Mouse (Mus musculus) heart, embryonic 13.5 days (tissue): ENCODE measurements around the gene Mob4. TPM values are rescaled to one million over a fixed set of nuclear protein-coding genes. Genes with fewer than 3 reads are reported as not detected.
A peak's percentile ranks its signal among the peaks of the same experiment; 100 is the strongest.

Source experiments
- ATAC-seq: fragments of 200-750 bp; cut with Nextera tagmentation; 2 replicates; pipeline ENCODE4 v1.8.0; 2017; ENCODE audit warnings: moderate TSS enrichment; ENCODE audit not compliant: insufficient number of reproducible peaks, low FRiP score, low TSS enrichment; ENCODE audit errors: extremely low read depth
- H3K27ac ChIP-seq: fragments of 300-500 bp; sonication (generic); replicated peaks from 2 replicates; pipeline ENCODE4 v1.5.1; 2015; ENCODE audit warnings: moderate library complexity, mild to moderate bottlenecking, inconsistent platforms
- H3K27me3 ChIP-seq: fragments of 300-500 bp; sonication (generic); replicated peaks from 2 replicates; pipeline ENCODE4 v1.6.1; 2015; ENCODE audit warnings: mild to moderate bottlenecking, inconsistent platforms
- H3K36me3 ChIP-seq: fragments of 300-500 bp; sonication (generic); 2 replicates; pipeline ENCODE4 v1.6.1; 2015; ENCODE audit warnings: mild to moderate bottlenecking, inconsistent platforms
- H3K4me1 ChIP-seq: fragments of 300-500 bp; sonication (generic); 2 replicates; pipeline ENCODE4 v1.6.1; 2015; ENCODE audit warnings: inconsistent platforms
- H3K4me2 ChIP-seq: fragments of 300-500 bp; sonication (generic); 2 replicates; pipeline ENCODE4 v1.6.1; 2015; ENCODE audit warnings: inconsistent platforms, mild to moderate bottlenecking, moderate library complexity
- H3K4me3 ChIP-seq: fragments of 300-500 bp; sonication (generic); 2 replicates; pipeline ENCODE4 v1.5.1; 2015; ENCODE audit warnings: moderate library complexity, mild to moderate bottlenecking, inconsistent platforms
- H3K9ac ChIP-seq: fragments of 300-500 bp; sonication (generic); 2 replicates; pipeline ENCODE4 v1.6.1; 2015; ENCODE audit warnings: inconsistent platforms, mild to moderate bottlenecking, moderate library complexity
- H3K9me3 ChIP-seq: fragments of 300-500 bp; sonication (generic); 2 replicates; pipeline ENCODE4 v1.6.1; 2016; ENCODE audit warnings: inconsistent platforms
- WGBS: fragments of 180-500 bp; shearing (Covaris S2); methylation state at CpG from one replicate; pipeline ENCODE4 v1.1.7; 2015; ENCODE audit warnings: mixed read lengths; 5-methylcytosine and 5-hydroxymethylcytosine counted together
- polyA plus RNA-seq: library from polyadenylated mRNA; unstranded; fragments of >200 nt; fragmentation: Nextera tagmentation; extraction: Ambion mirVana; gene quantifications from 2 replicates; pipeline ENCODE4 v1.2.1, GENCODE M21; 2015

The Mob4 gene
- polyA plus RNA-seq, 1 experiment from 2014 or later = 95.9 TPM

- ATAC-seq = no peak
- no peaks in the 10 kb centered on the region for H3K36me3 ChIP-seq
- peak overlapping the region; percentile 40 for H3K4me3 ChIP-seq
- no peaks in the 10 kb centered on the region for H3K9me3 ChIP-seq
- peak overlapping the region; percentile 55 for H3K27ac ChIP-seq
- H3K9ac ChIP-seq = peak overlapping the region; percentile 68
- peak overlapping the region; percentile 63 for H3K4me2 ChIP-seq
- peaks cover 40% of the 10 kb centered on the region for H3K4me1 ChIP-seq
- WGBS = 18% methylated on average over 8 of the region's 8 CpGs
- no peaks in the 10 kb centered on the region for H3K27me3 ChIP-seq
These were observed 61.0 kb downstream of the Mob4 start for GRCm38 (mm10) chr1:55192015-55192414.

GRCm38 (mm10) chr1:55192824-55193223 is 61.8 kb downstream of the Mob4 start:
- 0 out of 2 replicates have a peak overlapping the region, but pooled peaks have one; percentile 30 for H3K9ac ChIP-seq
- no peak overlapping the region for H3K4me2 ChIP-seq
- H3K27me3 ChIP-seq = no peaks in the 10 kb centered on the region
- no peak overlapping the region for H3K4me3 ChIP-seq
- H3K36me3 ChIP-seq = no peaks in the 10 kb centered on the region
- WGBS = 41% methylated on average over 3 of the region's 3 CpGs
- peaks cover 40% of the 10 kb centered on the region for H3K4me1 ChIP-seq
- no peaks in the 10 kb centered on the region for H3K9me3 ChIP-seq
- H3K27ac ChIP-seq = peak overlapping the region; percentile 79
- no peak for ATAC-seq

- Histone ChIP-seq H3K9me3 (no peaks in the 10 kb centered on the region), H3K27ac (peak overlapping the region; percentile 79), H3K36me3 (no peaks in the 10 kb centered on the region), H3K4me2 (no peak overlapping the region), H3K27me3 (no peaks in the 10 kb centered on the region), H3K9ac (0 out of 2 replicates have a peak overlapping the region, but pooled peaks have one; percentile 30), H3K4me3 (no peak overlapping the region), H3K4me1 (peaks cover 40% of the 10 kb centered on the region)
- ATAC-seq = peak; percentile 65
- 29% methylated on average over 2 of the region's 2 CpGs for WGBS
These were observed 62.3 kb downstream of the Mob4 start for GRCm38 (mm10) chr1:55193316-55193715.

- Histone ChIP-seq H3K9me3 (no peaks in the 10 kb centered on the region), H3K9ac (no peak overlapping the region), H3K27me3 (no peaks in the 10 kb centered on the region), H3K4me1 (peaks cover 40% of the 10 kb centered on the region), H3K4me3 (no peak overlapping the region), H3K36me3 (no peaks in the 10 kb centered on the region), H3K4me2 (no peak overlapping the region), H3K27ac (peak overlapping the region; percentile 79)
- 61% methylated on average over 19 of the region's 19 CpGs for WGBS
- ATAC-seq = no peak
These were observed 63.3 kb downstream of the Mob4 start for GRCm38 (mm10) chr1:55194064-55194915.

- no peak overlapping the region for H3K9ac ChIP-seq
- 75% methylated on average over 4 of the region's 4 CpGs for WGBS
- H3K4me2 ChIP-seq = no peak overlapping the region
- no peak overlapping the region for H3K27ac ChIP-seq
- ATAC-seq = no peak
- no peaks in the 10 kb centered on the region for H3K9me3 ChIP-seq
- H3K36me3 ChIP-seq = no peaks in the 10 kb centered on the region
- no peak overlapping the region for H3K4me3 ChIP-seq
- H3K27me3 ChIP-seq = no peaks in the 10 kb centered on the region
- peaks cover 40% of the 10 kb centered on the region for H3K4me1 ChIP-seq
These were observed 64.0 kb downstream of the Mob4 start for GRCm38 (mm10) chr1:55195021-55195420.

GRCm38 (mm10) chr1:55196327-55197003 is 65.4 kb downstream of the Mob4 start:
- H3K36me3 ChIP-seq = no peaks in the 10 kb centered on the region
- ATAC-seq = no peak
- no peak overlapping the region for H3K4me2 ChIP-seq
- no peaks in the 10 kb centered on the region for H3K27me3 ChIP-seq
- H3K27ac ChIP-seq = peak overlapping the region; percentile 42; the same call in 1 of the 2 replicates
- no peak overlapping the region for H3K9ac ChIP-seq
- 51% methylated on average over 6 of the region's 6 CpGs for WGBS
- peaks cover 46% of the 10 kb centered on the region for H3K4me1 ChIP-seq
- no peaks in the 10 kb centered on the region for H3K9me3 ChIP-seq
- no peak overlapping the region for H3K4me3 ChIP-seq

GRCm38 (mm10) chr1:55198719-55199118 is 67.7 kb downstream of the Mob4 start:
- ATAC-seq = no peak
- H3K9ac ChIP-seq = no peak overlapping the region
- no peaks in the 10 kb centered on the region for H3K9me3 ChIP-seq
- H3K4me2 ChIP-seq = no peak overlapping the region
- 30% methylated on average over 3 of the region's 3 CpGs for WGBS
- peaks cover 37% of the 10 kb centered on the region for H3K4me1 ChIP-seq
- H3K27me3 ChIP-seq = no peaks in the 10 kb centered on the region
- H3K4me3 ChIP-seq = no peak overlapping the region
- H3K36me3 ChIP-seq = peaks cover 3% of the 10 kb centered on the region; the same call in 1 of the 2 replicates
- H3K27ac ChIP-seq = no peak overlapping the region

- Histone ChIP-seq H3K4me1 (peaks cover 18% of the 10 kb centered on the region), H3K4me3 (peak overlapping the region; percentile 1; the same call in 1 of the 2 replicates), H3K9me3 (no peaks in the 10 kb centered on the region), H3K9ac (peak overlapping the region; percentile 37), H3K27me3 (no peaks in the 10 kb centered on the region), H3K36me3 (peaks cover 9% of the 10 kb centered on the region), H3K27ac (peak overlapping the region; percentile 81), H3K4me2 (peak overlapping the region; percentile 48)
- WGBS = 55% methylated on average over 18 of the region's 18 CpGs
- ATAC-seq = peak; percentile 42; the same call in 1 of the 2 replicates
These were observed 71.1 kb downstream of the Mob4 start for GRCm38 (mm10) chr1:55201850-55202752.

Other genes with a start within 250 kb of the Mob4 start
- gene Ankrd44, start 204.8 kb upstream of the Mob4 start, polyA plus RNA-seq = 5.9 and 6.3 TPM in 2 replicates
- gene Sf3b1, start 103.8 kb upstream of the Mob4 start, polyA plus RNA-seq = 172 and 198 TPM in 2 replicates
- gene Coq10b, start 78.5 kb upstream of the Mob4 start, polyA plus RNA-seq = 20.9 and 21.4 TPM in 2 replicates
- gene Hspe1, start 43.1 kb upstream of the Mob4 start, polyA plus RNA-seq = 306 and 363 TPM in 2 replicates
- 432 and 493 TPM in 2 replicates for gene Hspd1, start 43.0 kb upstream of the Mob4 start, polyA plus RNA-seq
- gene Rftn2, start 95.6 kb downstream of the Mob4 start, polyA plus RNA-seq = 5.8 and 5.9 TPM in 2 replicates
- gene Mars2, start 105.9 kb downstream of the Mob4 start, polyA plus RNA-seq = 2.9 and 3.2 TPM in 2 replicates
- gene Boll, start 232.2 kb downstream of the Mob4 start, polyA plus RNA-seq = 0.11 and 0.27 TPM in 2 replicates